Mouse (Mus musculus) WW6 (cell line): ENCODE measurements around the gene Camsap1.

ENCODE experiments used
- DNase-seq: peaks from one replicate; pipeline ENCODE4 v3.0.0-alpha.2; 2013; ENCODE audit warnings: low read depth, low spot score

Camsap1 gene

DNA sequence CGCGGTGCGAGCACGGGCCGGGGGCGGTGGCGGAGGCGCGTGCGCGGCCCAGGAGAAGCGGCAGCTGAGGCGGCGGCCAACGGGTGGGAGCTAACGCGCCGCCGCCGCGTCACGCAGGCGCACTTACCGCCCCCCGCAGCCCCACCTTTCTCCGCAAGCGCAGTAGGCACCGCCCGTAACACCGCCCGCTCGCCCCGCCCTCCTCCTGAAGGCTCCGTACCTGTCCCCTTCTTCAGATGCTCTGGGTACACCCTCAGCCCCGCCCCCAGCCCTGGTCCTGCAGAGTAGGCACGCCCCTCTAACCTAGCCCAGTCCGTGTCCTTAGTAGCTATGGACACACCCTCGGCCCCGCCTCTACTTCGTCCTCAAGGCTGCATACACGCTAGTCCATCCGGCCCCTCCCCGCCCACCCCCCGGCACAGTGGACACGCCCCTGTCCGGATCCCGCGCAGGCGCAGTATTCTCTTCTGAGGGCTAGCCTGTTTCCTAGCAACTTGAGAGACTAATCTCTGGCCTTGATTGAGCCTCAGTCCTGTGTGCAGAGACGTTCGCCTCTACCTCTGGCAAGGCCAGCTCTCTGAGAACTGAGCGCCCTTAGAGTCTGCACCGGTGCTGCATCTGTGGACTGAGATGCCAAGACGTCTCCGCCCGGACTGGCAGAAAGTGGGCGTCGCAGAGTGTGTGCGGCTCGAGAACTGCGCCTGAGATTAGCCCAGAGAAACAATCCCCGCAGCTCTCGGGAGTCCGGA lies at the start of gene Camsap1:
TSS of gene Camsap1 (minus strand) at position 124 of the 749 bp plus-strand sequence.
- DNase-seq, result peak; percentile 99

GRCm38 (mm10) chr2:26030288-26030687 lies 47.2 kb upstream of the Camsap1 start:
- DNase-seq, result no peak

DNA sequence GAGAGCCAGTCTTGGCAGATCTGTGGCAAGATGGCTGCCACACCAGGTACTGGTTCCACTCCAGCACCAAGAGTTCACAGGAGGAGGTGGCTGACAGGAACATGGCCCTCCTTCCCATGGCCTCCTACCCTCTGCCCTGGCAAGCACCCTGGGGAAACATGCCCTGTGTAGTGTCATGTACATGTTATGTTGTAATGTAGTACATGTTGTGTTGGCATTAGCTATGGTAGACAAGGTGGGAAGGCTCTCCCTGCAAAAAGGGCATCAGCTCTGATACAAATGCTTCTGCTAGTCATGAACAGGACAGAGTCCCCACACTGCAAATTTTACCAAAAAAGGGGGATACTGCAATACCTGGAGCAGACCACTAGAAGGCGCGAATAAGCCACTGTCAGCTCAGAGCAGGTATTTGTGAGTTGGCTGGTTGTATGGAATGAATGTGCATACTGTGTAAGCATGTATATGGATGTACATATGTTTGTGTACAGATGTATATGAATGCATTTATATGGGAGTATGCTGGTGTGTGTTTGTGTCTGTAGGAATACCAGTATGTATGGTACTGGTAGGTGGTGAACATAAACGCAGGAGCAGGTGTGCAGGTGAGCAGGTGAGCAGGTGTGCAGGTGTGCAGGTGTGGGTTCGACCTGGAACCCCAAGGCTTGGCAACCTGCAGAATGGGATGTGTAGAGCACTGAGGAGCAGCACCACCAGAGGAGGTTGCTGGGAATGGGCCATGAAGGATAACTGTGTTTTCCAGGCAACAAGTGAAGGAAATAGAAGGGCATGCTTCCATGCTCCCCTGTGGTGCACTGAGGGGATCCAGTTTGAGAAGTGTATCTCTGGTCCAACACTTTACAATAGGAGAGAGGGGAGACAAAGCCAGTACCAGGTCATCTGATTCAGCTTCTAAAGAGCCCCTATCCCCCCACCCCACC lies 41.3 kb upstream of the Camsap1 start:
- DNase-seq, result no peak

GRCm38 (mm10) chr2:26022626-26023025 lies 39.5 kb upstream of the Camsap1 start:
- DNase-seq, result no peak

DNA sequence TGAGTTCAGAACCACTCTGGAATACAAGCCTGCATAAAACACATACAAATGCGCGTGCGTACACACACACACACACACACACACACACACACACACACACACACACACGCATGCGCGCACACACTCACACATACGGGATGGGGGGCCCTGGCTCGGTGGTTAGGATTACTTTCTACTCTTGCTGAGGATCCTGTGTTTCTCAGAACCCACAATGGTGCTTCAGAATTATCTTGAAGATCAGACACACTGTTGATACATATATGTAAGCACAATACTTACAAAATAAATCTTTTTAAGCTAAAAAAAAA lies 39.1 kb upstream of the Camsap1 start:
- no peak for DNase-seq

- peak; percentile 71 for DNase-seq
Measured at GRCm38 (mm10) chr2:26021561-26022257, 38.6 kb upstream of the Camsap1 start, which contains the start of gene Ubac1. TSS of gene Ubac1 (minus strand) at chr2:26021747.

GRCm38 (mm10) chr2:26020714-26021560 lies 37.9 kb upstream of the Camsap1 start:
- no peak for DNase-seq

GRCm38 (mm10) chr2:26019923-26020322 lies 36.8 kb upstream of the Camsap1 start:
- DNase-seq, result no peak

DNA sequence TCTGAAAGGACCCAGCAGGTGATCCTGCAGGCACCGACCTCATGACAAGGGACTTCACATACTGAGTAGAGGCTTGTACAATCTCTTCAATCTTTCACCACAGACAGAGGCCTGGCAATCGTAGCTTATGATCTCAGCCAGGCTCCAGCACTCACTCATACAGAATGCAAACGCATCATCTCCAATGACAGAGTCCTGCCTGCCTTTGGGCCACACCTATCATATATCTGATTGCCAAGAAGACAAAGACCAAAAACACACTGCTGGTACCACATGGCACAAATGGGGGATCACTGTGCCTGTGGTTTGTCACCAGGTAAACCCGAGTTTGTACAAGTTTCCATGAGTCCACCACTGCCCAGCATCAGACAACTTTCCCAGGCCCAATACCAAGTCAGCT lies 34.2 kb upstream of the Camsap1 start:
- DNase-seq, result no peak

DNA sequence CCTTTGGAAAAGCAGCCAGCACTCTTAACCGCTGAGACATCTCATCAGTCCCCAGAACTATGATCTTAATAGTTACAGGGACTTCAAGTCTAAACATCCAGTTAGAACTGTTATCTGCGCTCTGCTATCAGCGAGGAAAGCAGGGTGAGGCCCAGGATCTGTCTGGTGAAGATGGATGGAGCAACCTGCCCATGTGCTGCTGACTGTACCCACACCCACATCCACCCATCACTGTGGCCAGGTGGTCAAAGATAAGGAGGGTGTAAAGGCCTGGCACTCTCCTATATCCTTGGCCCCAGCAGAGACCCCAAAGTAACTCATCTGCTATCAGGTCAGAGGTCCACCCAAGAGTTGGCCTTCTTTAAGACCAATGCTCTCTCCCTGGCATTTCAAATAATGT lies 30.6 kb upstream of the Camsap1 start:
- no peak for DNase-seq

- no peak for DNase-seq
Measured at GRCm38 (mm10) chr2:26011420-26011819, 28.3 kb upstream of the Camsap1 start.

DNA sequence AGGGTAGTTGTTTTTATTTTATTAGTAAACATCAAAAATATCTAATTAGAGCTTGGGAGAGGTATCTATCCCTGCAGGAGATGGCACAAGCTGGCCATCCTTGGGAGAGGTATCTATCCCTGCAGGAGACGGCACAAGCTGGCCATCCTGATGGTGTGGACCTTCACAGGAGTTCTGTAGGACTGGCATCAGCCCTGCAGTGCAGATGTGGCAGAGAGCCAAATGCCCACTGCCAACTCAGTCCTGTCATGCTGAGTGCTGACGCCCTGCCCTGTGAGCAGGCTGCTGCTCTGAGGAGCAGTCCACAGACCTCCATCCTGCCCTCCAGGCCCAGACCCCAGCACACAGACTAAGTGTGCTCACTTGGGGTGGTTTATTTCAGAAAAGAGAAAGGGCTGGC lies 18.9 kb upstream of the Camsap1 start:
- DNase-seq, result no peak

DNA sequence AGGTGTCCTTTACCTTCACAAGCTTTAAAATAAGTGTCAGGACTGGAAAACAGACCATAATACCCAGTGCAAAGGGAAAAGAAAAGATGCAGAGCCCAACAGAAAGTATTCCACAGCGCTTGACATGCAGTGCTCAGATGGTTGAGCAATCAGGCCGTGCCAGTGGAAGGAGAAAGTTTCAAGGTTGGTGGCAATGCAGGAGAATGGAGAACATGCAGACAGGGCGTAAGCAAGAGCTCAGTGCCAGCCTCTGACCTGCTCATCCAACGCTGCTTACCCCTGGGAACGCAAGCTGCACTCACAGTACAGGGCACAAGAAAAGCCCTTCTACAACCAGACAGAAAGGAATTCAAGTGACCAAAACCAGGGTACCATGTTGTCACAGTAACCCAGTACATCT lies 18.1 kb upstream of the Camsap1 start:
- DNase-seq, result no peak

GRCm38 (mm10) chr2:25997716-25998115 lies 14.6 kb upstream of the Camsap1 start:
- DNase-seq, result no peak

DNA sequence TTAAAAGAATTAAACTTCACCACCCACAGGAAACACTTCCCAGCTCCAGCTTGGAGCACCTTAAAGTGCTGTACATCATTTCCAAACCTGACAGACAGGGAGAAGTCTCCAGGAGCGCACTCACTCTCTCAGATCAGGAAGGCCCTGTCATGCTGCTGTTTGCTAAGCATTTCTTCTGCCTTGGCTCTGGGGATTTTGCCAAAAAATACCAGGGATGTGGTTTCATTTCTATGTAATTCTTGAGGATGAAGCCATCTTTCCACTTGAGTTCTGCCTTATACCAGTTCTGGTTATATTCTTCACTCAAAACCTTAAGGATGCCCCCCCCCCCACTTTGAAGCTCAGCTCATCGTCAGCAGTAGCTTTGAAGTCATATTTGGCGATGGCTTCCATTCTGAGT lies 11.7 kb upstream of the Camsap1 start:
- no peak for DNase-seq

- DNase-seq, result no peak
Measured at GRCm38 (mm10) chr2:25992285-25992684, 9.2 kb upstream of the Camsap1 start.

DNA sequence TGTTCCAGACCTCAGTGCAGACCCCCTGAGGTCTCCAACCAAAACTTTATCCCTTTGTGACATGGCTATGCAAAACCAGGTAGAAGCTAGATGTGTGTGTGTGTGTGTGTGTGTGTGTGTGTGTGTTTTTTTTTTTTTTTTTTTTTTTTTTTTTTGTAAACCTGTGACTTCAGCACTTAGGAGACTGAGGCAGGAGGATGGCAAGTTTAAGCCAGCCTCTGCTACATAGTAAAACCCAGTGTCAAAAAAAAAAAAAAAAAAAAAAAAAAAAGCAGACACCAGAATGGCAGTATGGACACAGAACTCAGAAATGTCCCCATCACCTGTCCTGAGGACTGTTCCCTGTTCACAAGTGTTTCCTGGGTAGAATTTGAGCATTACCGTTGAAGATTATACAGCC lies 6.6 kb upstream of the Camsap1 start:
- DNase-seq, result no peak

- no peak for DNase-seq
Measured at GRCm38 (mm10) chr2:25987817-25988216, 4.7 kb upstream of the Camsap1 start.

GRCm38 (mm10) chr2:25986601-25987000 lies 3.5 kb upstream of the Camsap1 start:
- no peak for DNase-seq

GRCm38 (mm10) chr2:25982426-25983091 lies 523 bp downstream of the Camsap1 start:
- DNase-seq, result peak; percentile 38

DNA sequence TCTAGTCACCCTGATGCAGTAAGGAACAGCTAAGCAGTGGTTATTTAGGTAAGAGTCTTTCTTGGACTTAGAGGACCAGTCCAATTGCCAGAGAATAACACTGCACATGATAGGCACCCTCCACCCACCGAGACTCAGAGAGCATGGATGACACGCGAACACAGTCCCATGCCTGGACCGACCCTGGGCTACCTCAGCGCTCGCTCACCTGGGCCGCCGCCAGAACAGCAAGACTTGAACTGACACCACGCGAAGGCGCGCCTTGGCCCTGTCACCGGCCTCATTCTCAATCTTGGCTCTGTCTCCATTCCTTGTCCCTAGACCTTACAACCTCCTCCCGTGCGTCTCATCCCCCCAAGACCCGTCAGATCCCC lies 1.0 kb downstream of the Camsap1 start:
- no peak for DNase-seq
